Mouse (Mus musculus) hindbrain, embryonic 15.5 days (tissue): ENCODE results near the gene Tmem213. TPM values are rescaled to one million over a fixed set of nuclear protein-coding genes. Genes with fewer than 3 reads are reported as not detected.

ENCODE experiments used
- ATAC-seq: fragments of 200-750 bp; cut with Nextera tagmentation; 2 replicates; pipeline ENCODE4 v1.8.0; 2017; ENCODE audit warnings: low read depth, moderate number of reproducible peaks, moderate TSS enrichment; ENCODE audit not compliant: low FRiP score
- H3K27ac ChIP-seq: fragments of 300-500 bp; sonication (generic); replicated peaks from 2 replicates; pipeline ENCODE4 v1.5.1; 2015; ENCODE audit warnings: mild to moderate bottlenecking, inconsistent platforms
- H3K27me3 ChIP-seq: fragments of 300-500 bp; sonication (generic); 2 replicates; pipeline ENCODE4 v1.6.1; 2015; ENCODE audit warnings: control low read depth, inconsistent platforms
- H3K36me3 ChIP-seq: fragments of 300-500 bp; sonication (generic); 2 replicates; pipeline ENCODE4 v1.6.1; 2015; ENCODE audit warnings: control low read depth, inconsistent platforms
- H3K4me1 ChIP-seq: fragments of 300-500 bp; sonication (generic); replicated peaks from 2 replicates; pipeline ENCODE4 v1.6.1; 2015; ENCODE audit warnings: control low read depth, inconsistent platforms
- H3K4me2 ChIP-seq: fragments of 300-500 bp; sonication (generic); 2 replicates; pipeline ENCODE4 v1.6.1; 2015; ENCODE audit warnings: moderate library complexity, mild to moderate bottlenecking, inconsistent platforms
- H3K4me3 ChIP-seq: fragments of 300-500 bp; sonication (generic); 2 replicates; pipeline ENCODE4 v1.5.1; 2015; ENCODE audit warnings: mild to moderate bottlenecking, inconsistent platforms
- H3K9ac ChIP-seq: fragments of 300-500 bp; sonication (generic); 2 replicates; pipeline ENCODE4 v1.6.1; 2015; ENCODE audit warnings: inconsistent platforms
- H3K9me3 ChIP-seq: fragments of 300-500 bp; sonication (generic); 2 replicates; pipeline ENCODE4 v1.6.1; 2016; ENCODE audit warnings: control low read depth, inconsistent platforms
- WGBS: fragments of 180-500 bp; shearing (Covaris S2); methylation state at CpG from one replicate; pipeline ENCODE4 v1.1.7; 2015; 5-methylcytosine and 5-hydroxymethylcytosine counted together
- polyA plus RNA-seq: library from polyadenylated mRNA; unstranded; fragments of >200 nt; fragmentation: Nextera tagmentation; extraction: Ambion mirVana; gene quantifications from 2 replicates; pipeline ENCODE4 v1.2.1, GENCODE M21; 2015

Tmem213 gene
- polyA plus RNA-seq, result not detected in 2 replicates

GRCm38 (mm10) chr6:38109160-38109795, at the start of gene Tmem213:
Gene Tmem213, plus strand, starts transcription at chr6:38109255.
- no peaks in the 10 kb centered on the region for H3K9me3 ChIP-seq
- no peaks in the 10 kb centered on the region for H3K4me1 ChIP-seq
- 33% methylated on average over 9 of the region's 9 CpGs for WGBS
- H3K4me2 ChIP-seq, result no peak within 1 kb of the TSS; the same call in 1 of the 2 replicates
- ATAC-seq, result no peak
- no peak within 1 kb of the TSS for H3K4me3 ChIP-seq
- no peaks in the 10 kb centered on the region for H3K27me3 ChIP-seq
- no peak within 1 kb of the TSS for H3K27ac ChIP-seq
- H3K9ac ChIP-seq, result no peak within 1 kb of the TSS
- H3K36me3 ChIP-seq, result no peaks in the 10 kb centered on the region

- H3K9ac ChIP-seq, result no peak overlapping the region
- H3K27ac ChIP-seq, result no peak overlapping the region
- H3K4me1 ChIP-seq, result peaks cover 11% of the 10 kb centered on the region
- no peak overlapping the region for H3K4me3 ChIP-seq
- 67% methylated on average over 2 of the region's 2 CpGs for whole genome bisulfite sequencing
- no peaks in the 10 kb centered on the region for H3K9me3 ChIP-seq
- H3K36me3 ChIP-seq, result no peaks in the 10 kb centered on the region
- H3K27me3 ChIP-seq, result no peaks in the 10 kb centered on the region
- H3K4me2 ChIP-seq, result no peak overlapping the region
- no peak for ATAC-seq
Measured at GRCm38 (mm10) chr6:38064621-38065020, 44.4 kb upstream of the Tmem213 start.

- no peaks in the 10 kb centered on the region for H3K36me3 ChIP-seq
- no peak overlapping the region for H3K27ac ChIP-seq
- H3K4me1 ChIP-seq, result peaks cover 11% of the 10 kb centered on the region
- 57% methylated on average over 3 of the region's 3 CpGs for WGBS
- no peak overlapping the region for H3K4me2 ChIP-seq
- no peak overlapping the region for H3K9ac ChIP-seq
- H3K27me3 ChIP-seq, result no peaks in the 10 kb centered on the region
- no peak overlapping the region for H3K4me3 ChIP-seq
- no peaks in the 10 kb centered on the region for H3K9me3 ChIP-seq
- peak; percentile 21; the same call in 1 of the 2 replicates for ATAC-seq
Measured at GRCm38 (mm10) chr6:38065122-38065500, 43.9 kb upstream of the Tmem213 start.

- ATAC-seq, result peak; percentile 72
- no peaks in the 10 kb centered on the region for H3K9me3 ChIP-seq
- peaks cover 11% of the 10 kb centered on the region for H3K4me1 ChIP-seq
- H3K4me3 ChIP-seq, result no peak overlapping the region
- H3K4me2 ChIP-seq, result no peak overlapping the region
- no peaks in the 10 kb centered on the region for H3K36me3 ChIP-seq
- WGBS, result 68% methylated on average over 11 of the region's 11 CpGs
- H3K27me3 ChIP-seq, result no peaks in the 10 kb centered on the region
- peak overlapping the region; percentile 21; the same call in 1 of the 2 replicates for H3K27ac ChIP-seq
- no peak overlapping the region for H3K9ac ChIP-seq
Measured at GRCm38 (mm10) chr6:38065501-38066122, 43.4 kb upstream of the Tmem213 start.

- Histone ChIP-seq H3K9me3 (no peaks in the 10 kb centered on the region), H3K27me3 (no peaks in the 10 kb centered on the region), H3K4me1 (peaks cover 11% of the 10 kb centered on the region), H3K4me2 (0 out of 2 replicates have a peak overlapping the region, but pooled peaks have one; percentile 23), H3K27ac (no peak overlapping the region), H3K4me3 (no peak overlapping the region), H3K9ac (no peak overlapping the region), H3K36me3 (no peaks in the 10 kb centered on the region)
- WGBS, result 3% methylated on average over 5 of the region's 5 CpGs
- ATAC-seq, result peak; percentile 92
Measured at GRCm38 (mm10) chr6:38066215-38066614, 42.8 kb upstream of the Tmem213 start.

GRCm38 (mm10) chr6:38071256-38071655, 37.8 kb upstream of the Tmem213 start:
- Histone ChIP-seq H3K27ac (no peak overlapping the region), H3K27me3 (no peaks in the 10 kb centered on the region), H3K4me3 (no peak overlapping the region), H3K4me1 (no peaks in the 10 kb centered on the region), H3K9me3 (no peaks in the 10 kb centered on the region), H3K36me3 (no peaks in the 10 kb centered on the region), H3K9ac (no peak overlapping the region), H3K4me2 (no peak overlapping the region)
- ATAC-seq, result no peak
- WGBS, result 88% methylated on average over 4 of the region's 4 CpGs

GRCm38 (mm10) chr6:38072137-38072796, 36.8 kb upstream of the Tmem213 start:
- Histone ChIP-seq H3K4me2 (no peak overlapping the region), H3K9me3 (no peaks in the 10 kb centered on the region), H3K27me3 (no peaks in the 10 kb centered on the region), H3K9ac (no peak overlapping the region), H3K4me1 (no peaks in the 10 kb centered on the region), H3K36me3 (no peaks in the 10 kb centered on the region), H3K27ac (no peak overlapping the region), H3K4me3 (no peak overlapping the region)
- ATAC-seq, result no peak
- WGBS, result 56% methylated on average over 5 of the region's 5 CpGs

GRCm38 (mm10) chr6:38073592-38073991, 35.5 kb upstream of the Tmem213 start:
- no peak overlapping the region for H3K27ac ChIP-seq
- H3K36me3 ChIP-seq, result no peaks in the 10 kb centered on the region
- H3K9ac ChIP-seq, result no peak overlapping the region
- H3K9me3 ChIP-seq, result no peaks in the 10 kb centered on the region
- no peak overlapping the region for H3K4me2 ChIP-seq
- no peaks in the 10 kb centered on the region for H3K4me1 ChIP-seq
- H3K4me3 ChIP-seq, result no peak overlapping the region
- 92% methylated on average over 3 of the region's 3 CpGs for WGBS
- no peak for ATAC-seq
- no peaks in the 10 kb centered on the region for H3K27me3 ChIP-seq

GRCm38 (mm10) chr6:38080364-38080763, 28.7 kb upstream of the Tmem213 start:
- Histone ChIP-seq H3K27ac (no peak overlapping the region), H3K4me3 (no peak overlapping the region), H3K4me2 (no peak overlapping the region), H3K4me1 (no peaks in the 10 kb centered on the region), H3K9me3 (no peaks in the 10 kb centered on the region), H3K9ac (no peak overlapping the region), H3K36me3 (no peaks in the 10 kb centered on the region), H3K27me3 (no peaks in the 10 kb centered on the region)
- ATAC-seq, result no peak
- 64% methylated on average over 4 of the region's 4 CpGs for WGBS

- WGBS, result 63% methylated on average over 11 of the region's 11 CpGs
- no peak overlapping the region for H3K27ac ChIP-seq
- no peaks in the 10 kb centered on the region for H3K4me1 ChIP-seq
- no peaks in the 10 kb centered on the region for H3K36me3 ChIP-seq
- ATAC-seq, result no peak
- H3K4me3 ChIP-seq, result no peak overlapping the region
- H3K27me3 ChIP-seq, result no peaks in the 10 kb centered on the region
- H3K9ac ChIP-seq, result no peak overlapping the region
- no peaks in the 10 kb centered on the region for H3K9me3 ChIP-seq
- no peak overlapping the region for H3K4me2 ChIP-seq
Measured at GRCm38 (mm10) chr6:38081727-38082341, 27.2 kb upstream of the Tmem213 start.

- H3K27me3 ChIP-seq, result no peaks in the 10 kb centered on the region
- H3K4me3 ChIP-seq, result no peak overlapping the region
- 67% methylated on average over 4 of the region's 4 CpGs for WGBS
- no peak overlapping the region for H3K4me2 ChIP-seq
- no peak for ATAC-seq
- H3K4me1 ChIP-seq, result no peaks in the 10 kb centered on the region
- H3K36me3 ChIP-seq, result no peaks in the 10 kb centered on the region
- H3K9me3 ChIP-seq, result no peaks in the 10 kb centered on the region
- H3K27ac ChIP-seq, result no peak overlapping the region
- H3K9ac ChIP-seq, result no peak overlapping the region
Measured at GRCm38 (mm10) chr6:38083204-38083603, 25.9 kb upstream of the Tmem213 start.
